Mouse (Mus musculus) ES-E14 (cell line): ENCODE measurements around the gene Gm20662.
A peak's percentile ranks its signal among the peaks of the same experiment; 100 is the strongest.

Experiments
- CHD2 ChIP-seq: IDR thresholded peaks from 2 replicates; pipeline ENCODE4 v1.6.1; 2014; ENCODE audit warnings: mild to moderate bottlenecking, low read depth, low read length, inconsistent platforms
- HCFC1 ChIP-seq: IDR thresholded peaks from 2 replicates; pipeline ENCODE4 v1.6.1; 2012; ENCODE audit warnings: low read length, inconsistent platforms, borderline replicate concordance; ENCODE audit not compliant: insufficient read depth
- ZC3H11A ChIP-seq: IDR thresholded peaks from 2 replicates; pipeline ENCODE4 v1.6.1; 2012; ENCODE audit warnings: low read depth, mild to moderate bottlenecking, inconsistent platforms, low read length, borderline replicate concordance
- ZNF384 ChIP-seq: IDR thresholded peaks from 2 replicates; pipeline ENCODE4 v1.6.1; 2012; ENCODE audit warnings: low read depth, low read length, inconsistent platforms

DNA sequence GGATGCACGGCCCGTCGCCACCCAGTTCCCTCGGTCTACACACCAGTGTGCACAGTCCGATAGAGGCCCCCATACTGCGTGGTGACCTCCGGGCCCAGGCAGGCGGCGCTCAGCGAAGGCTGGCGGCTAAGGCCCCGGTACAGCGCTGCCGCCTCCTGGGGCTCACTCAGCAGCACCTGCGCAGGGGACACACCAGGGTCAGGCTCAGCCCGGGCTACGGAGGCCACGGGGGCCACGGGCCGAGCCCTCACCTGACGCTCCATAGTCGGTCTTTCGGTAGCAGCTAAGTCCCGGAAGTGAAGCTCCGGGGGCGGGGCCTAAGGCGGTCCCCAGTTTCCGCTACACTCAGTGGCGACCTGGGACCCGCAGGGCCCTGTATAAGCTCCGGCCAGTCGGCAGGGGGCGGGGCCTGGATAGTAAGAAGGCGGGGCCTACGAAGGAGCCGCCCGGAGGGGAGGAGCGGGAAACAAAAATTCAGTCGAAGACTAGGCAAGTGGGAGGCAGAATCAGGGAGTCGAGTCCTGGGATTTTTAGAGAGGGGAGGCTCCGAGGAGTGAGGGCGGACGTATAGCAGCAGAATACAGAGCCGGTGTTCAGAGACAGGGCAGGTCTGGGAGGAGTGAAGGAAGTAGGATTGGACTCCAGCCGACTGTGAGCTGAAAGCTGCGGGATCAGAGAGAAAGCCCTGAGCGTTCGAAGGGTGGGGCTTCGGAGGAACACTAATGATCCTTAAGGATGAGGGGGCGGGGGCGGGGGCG is 98.2 kb downstream of the Gm20662 start, which contains the start of gene Apeh:
- TF ChIP-seq ZC3H11A (no peak), ZNF384 (no peak), HCFC1 (peak; percentile 36; the same call in 1 of the 2 replicates), CHD2 (no peak)
